Comparison of ENCODE assay signal across 12 mouse cellular contexts in genomic region chr10:118227629-118228028, GRCm38 (mm10). TPM values are rescaled to one million over a fixed set of nuclear protein-coding genes. Genes with fewer than 3 reads are reported as not detected.
"Had no signal": no experiment of that assay in that cellular context is flagged by ENCODE, and none has a peak within 500 bp of the region (broad histone marks: within the 10 kb centered on the region; RNA-seq: fewer than 3 reads in every experiment).

No protein-coding gene starts in this region.

RNA-seq across cellular contexts. Expression of gene Gm32717, which starts 13.0 kb away (rescaled TPM):
- total RNA-seq: forebrain, postnatal 0 days had no signal

RNA-seq across cellular contexts. Expression of gene Il22, which starts 22.9 kb away (rescaled TPM):
- total RNA-seq: gastrocnemius, adult 18-20 months; gastrocnemius, adult 2 months; gastrocnemius, adult 8-10 months; gastrocnemius, postnatal 10 days; gastrocnemius, postnatal 14 days; gastrocnemius, postnatal 25 days; gastrocnemius, postnatal 36 days; gastrocnemius, postnatal 4 days; heart, adult 18-20 months; heart, adult 2 months; heart, adult 8-10 months had no signal

RNA-seq across cellular contexts. Expression of gene Gm32802, which starts 30.9 kb away (rescaled TPM):
- total RNA-seq: forebrain, postnatal 0 days had no signal
